Mouse (Mus musculus) adrenal gland, adult 8-10 months (tissue): ENCODE results near the gene Tax1bp3. TPM values are rescaled to one million over a fixed set of nuclear protein-coding genes. Genes with fewer than 3 reads are reported as not detected.

Source experiments
- DNase-seq: peaks from one replicate; pipeline ENCODE4 v3.0.0; 2022
- total RNA-seq, 4 experiments: library from RNA; stranded (reverse); gene quantifications; 2 replicates each; pipeline ENCODE4 v1.2.4; 2022

Tax1bp3 gene
- 100 to 1,000 TPM in 1 of 4 experiments, 10 to 100 TPM in 3; 61.0 to 105 (median 84.6) TPM for total RNA-seq

DNA sequence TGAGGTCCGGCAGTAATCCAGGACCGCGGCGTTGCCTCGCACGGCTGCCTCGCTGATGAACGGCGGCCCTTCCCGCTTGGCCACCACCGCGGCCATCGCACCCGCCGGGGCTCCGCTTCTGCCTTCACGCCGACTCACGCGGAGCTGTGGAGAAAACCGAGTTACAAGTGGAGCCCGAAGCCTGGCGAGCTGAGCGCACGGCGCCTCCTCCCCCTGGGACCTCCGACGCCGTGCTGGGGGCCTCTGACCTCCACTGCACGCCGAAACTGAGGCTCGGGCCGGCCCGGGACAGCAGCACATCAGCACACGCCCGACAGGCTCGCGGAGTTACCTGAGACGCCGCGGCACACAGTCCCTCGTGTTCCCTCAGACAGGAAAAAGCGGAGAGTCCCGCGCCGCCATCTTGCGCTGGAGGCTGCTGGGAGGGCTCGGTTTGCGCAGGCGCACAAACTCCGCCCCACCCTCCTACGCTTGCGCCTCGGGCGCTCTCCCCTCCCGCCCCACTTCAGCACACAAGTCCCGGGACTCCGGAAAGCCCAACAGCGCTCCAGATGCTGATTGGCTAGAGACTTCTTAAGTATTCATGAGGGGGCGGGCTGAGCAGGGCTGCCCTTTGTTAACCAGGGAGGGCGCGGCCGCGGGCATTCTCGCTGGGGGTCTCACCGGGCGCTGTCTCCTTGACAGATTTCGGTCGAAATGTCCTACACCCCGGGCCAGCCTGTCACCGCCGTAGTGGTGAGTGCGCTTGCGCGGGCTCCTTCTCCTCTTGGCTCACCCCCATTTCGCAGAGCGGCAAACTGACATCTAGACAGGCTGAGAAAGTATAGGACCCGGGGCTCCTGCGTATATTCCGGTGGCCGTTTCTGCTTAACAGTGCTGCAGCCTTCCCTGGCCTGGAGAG, at the start of gene Tax1bp3, which contains the start of gene Emc6:
Gene Tax1bp3, plus strand, starts transcription at position 476 of the 901 bp plus-strand sequence.
Gene Emc6, minus strand, starts transcription at position 430 of the 901 bp plus-strand sequence.
- peak; percentile 95 for DNase-seq

DNA sequence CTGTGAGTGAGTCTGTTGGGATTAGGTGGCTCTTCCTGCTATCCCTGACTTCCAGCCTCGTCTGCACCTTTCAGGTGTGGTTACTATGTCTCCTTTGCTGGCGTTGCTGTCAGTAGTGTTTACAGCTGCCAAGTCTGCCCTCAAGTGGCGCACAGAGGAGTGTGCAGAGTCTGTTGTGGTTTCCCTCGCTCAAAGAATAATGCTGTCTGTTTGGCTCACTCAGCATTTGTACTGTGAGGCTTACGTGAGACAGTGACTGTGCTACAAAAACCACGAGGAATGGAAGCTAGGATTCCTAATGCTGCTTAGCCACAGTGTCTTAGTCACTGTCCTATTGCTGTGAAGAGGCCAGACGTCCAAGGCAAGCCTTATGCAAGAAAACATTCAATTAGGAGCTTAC, 45.9 kb upstream of the Tax1bp3 start:
- no peak for DNase-seq

DNA sequence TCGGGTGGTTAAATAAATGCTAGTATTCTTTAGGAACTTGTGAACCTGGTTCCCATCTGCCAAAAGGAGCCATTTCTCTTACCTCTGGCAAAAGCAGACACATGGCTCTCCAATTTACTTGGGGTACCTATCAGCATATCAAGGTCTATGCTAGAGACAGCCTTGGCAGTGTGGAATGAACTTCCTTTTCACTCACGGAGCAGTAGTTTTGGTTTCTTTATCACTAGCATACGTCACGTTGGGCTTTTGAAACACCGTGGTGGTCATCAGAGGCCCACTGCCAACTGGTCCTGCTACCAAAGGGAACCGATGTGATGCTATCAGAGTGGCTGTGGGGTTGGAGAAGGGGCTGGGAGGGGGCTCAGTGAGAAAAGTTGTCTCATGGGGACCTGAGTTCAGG, 43.9 kb upstream of the Tax1bp3 start:
- DNase-seq = no peak

DNA sequence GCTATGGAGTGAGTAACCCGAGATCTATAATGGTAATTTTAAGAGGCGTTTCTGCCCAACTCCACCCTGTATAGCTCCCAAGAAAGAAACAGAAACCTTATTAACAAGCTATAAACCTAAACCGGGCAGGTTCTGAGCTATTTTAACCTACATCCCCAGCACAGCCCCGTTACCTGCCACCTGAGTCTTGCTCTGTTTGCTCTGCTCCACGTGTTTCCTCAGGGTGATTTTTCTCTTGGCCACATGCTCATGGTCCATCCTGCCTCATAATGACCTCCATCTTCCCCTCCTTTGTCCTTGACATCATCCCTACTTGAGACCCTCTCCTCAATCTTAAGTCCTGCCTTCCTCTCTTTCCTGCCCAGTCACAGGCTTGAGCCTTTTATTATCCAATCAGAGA, 42.7 kb upstream of the Tax1bp3 start:
- no peak for DNase-seq

DNA sequence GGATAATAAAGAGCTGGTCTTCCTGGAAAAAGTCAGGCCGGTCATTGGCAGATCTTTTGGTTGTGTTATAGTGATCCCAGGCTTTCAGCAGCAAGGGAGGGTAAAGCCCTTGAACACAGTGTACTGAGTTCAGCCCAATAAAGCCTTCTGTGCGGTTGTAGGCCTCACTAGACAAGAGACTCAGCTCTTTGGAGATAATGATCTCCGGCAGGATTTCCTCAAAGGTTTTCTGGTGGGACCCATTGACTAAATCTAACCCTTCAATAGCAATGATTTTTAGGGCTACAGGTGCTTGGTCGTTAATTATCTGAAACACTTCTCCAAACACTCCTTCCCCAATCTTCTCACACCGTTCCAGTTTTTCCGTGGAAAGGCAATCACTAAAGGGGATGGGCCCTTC, 40.3 kb upstream of the Tax1bp3 start:
- no peak for DNase-seq

DNA sequence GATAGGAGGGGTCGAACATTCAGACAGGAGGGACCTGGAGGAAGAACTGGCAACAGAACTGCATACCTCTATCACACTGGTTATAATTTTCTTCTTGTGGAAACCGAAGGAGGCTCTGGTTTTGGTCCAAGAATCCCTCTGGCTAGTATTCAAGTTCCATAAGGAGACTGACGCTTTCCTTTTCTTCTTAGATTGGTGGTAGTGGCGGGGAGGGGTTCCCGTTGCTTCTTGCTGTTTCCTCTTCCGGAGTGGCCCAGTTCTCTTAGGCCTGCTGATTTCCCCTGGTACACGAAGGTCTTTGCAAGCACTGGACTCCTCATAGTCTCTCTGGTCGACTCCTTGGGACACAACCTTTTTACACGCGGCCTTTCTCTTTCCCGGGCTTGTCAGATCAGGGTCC, 39.8 kb upstream of the Tax1bp3 start:
- DNase-seq = no peak

DNA sequence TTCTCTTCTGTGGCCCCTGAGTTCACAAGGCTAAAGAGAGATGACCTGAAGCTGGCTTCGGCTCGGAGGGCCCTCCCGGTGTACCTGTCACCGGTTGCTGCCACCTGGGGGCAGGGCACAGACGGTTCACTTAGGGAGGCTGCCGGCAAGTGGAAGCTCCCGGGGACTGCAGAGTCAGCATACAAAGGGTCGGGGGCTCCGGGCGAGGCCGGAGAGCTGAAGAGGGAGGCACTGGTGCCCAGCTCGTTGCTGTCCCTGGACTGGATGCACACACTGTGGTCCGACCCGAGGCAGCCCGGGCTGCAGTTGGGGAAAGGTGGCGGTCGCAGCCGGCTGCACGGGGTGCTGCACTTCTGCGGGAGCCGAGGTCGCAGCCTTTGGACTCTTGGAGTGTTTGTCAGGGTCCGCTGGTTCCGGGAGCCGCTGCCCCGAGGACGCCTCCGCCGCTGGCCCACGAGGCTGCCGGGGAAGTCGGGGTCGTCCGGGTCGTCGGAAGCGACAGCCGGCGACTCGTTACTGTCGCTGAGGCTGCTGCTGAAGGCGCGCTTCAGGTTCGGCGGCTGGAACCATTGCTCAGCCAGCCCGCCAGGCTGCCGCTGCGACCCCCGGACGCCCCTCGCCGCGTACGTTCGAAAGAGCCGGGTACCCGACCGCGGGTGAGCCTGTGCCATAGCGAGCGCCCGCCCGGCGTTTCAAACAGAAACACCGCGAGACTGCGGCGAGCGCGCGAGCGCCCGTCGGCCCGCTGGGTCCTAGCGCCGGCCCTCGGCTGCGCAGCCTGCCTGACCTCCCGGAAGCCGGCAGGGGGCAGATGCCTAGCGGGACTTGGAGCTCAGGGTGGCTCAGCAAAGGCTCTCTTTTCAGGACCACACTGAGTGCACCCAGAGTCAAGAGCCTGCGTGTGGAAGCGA, 39.0 kb upstream of the Tax1bp3 start, which contains the start of gene Haspin:
Gene Haspin, minus strand, starts transcription at position 704 of the 911 bp plus-strand sequence.
- peak; percentile 77 for DNase-seq

DNA sequence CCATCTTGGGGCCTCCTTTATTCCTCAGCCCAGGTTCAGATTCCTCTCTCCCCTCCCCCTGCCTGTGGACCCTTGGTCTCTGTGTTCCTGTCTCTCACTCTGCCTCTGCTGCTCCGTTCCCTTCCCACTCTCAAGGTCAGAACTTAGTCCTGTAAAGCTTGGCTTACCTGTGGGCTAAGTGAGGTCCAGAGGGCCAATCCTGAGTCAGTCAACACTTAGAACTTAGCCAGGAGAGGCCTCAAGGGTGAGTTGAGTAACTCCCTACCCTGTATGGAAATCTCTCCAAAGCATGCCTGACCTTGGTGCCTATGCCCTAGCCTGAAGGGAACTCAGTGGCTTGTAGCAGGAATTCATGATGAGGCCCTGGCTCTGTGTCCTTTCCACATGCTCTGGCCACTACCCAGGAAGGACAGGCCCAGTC, 32.6 kb upstream of the Tax1bp3 start:
- DNase-seq = peak; percentile 12

DNA sequence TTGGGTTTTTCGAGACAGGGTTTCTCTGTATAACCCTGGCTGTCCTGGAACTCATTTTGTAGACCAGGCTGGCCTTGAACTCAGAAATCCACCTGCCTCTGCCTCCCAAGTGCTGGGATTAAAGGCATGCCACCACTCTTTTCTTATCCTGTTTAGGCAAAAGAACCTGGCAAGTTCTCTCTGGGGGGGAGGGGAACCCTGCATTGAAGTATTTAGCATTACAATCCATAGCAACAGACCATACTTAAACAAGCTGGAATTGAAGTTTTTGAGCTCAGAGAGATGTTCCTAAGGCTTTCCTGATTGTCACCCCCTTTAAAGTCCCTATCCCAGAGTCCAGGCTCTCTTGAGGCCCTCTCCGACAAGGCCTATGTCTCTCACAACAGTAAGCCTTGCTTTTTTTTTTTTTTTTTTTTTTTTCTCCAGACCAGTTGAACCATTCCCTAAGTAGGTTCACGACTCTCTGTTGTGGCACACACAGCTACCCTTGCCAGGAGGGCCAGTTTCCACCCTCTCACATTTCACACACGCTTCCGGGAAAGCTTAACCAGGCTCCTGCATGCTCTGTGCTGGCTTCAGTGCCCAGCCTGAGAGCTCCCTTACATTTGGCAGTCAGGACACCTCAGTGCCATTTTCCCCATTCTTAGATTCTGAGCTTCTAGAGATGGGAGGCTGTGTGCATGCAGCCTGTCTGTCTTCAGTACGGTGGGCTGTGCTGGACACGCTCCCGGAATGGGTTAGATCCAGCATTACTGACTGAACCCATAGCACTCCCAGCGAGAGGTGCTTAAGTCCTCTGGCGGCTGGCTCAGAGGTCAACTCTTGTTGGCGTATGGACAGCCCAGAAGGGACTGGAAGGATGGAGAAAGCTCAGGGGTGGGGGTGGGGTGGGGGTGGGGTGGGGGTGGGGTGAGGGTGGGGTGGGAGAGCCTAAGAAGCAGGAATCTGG, 30.6 kb upstream of the Tax1bp3 start:
- DNase-seq = no peak

DNA sequence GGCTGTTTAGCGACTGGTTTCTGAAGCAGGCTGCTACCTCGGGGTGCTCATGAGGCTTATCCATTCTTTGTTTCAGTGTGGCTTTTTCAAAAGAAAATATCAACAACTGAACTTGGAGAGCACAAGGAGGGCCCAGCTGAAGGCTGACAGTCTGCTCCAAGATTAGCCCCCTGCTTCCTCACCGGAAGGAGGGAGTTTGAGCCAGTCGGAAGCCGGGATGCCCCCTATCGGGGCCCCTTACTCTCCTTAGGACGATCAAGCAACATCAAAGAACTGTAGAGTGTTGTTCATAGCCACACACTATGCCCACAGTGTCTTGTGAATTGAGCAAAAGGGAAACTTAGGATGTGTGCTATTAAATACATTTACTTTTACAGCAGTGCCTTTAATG, 29.9 kb upstream of the Tax1bp3 start:
- DNase-seq = no peak

DNA sequence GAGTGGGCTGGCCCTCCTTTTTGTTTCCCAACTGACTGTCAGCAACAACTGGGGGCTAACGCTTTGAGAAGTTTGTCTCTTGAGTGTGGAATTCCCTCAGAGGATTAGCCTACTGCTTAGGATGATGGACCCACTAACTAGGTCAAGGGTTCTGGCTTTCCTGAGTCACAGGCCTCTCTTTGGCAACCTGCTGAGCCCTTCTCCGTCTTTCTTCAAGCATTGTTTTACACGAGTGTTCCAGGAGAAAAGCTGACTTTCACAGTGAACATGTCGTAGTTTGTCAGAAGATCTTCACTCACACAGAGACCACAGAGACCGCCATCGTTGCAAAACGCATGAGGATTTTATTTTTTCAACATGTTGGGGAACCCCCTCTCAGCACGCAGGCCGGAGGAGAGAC, 28.7 kb upstream of the Tax1bp3 start:
- DNase-seq = peak; percentile 42

DNA sequence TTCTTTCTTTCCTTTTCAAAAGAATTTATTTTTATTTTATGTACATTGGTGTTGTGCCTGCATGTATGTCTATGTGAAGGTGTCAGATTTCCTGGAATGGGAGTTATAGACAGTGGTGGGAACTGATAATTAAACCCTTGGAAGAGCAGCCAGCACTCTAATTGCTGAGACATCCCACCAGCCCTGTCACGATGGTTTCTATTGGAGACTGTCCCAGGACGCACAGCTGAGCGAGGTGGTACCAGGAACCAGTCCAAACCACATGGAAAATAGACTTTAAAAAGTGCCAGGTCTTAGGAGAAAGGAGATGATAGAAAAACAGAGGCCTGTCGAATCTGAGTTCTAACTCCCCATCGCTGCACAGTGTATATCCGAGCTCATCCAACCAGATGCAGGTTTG, 21.8 kb upstream of the Tax1bp3 start:
- no peak for DNase-seq

DNA sequence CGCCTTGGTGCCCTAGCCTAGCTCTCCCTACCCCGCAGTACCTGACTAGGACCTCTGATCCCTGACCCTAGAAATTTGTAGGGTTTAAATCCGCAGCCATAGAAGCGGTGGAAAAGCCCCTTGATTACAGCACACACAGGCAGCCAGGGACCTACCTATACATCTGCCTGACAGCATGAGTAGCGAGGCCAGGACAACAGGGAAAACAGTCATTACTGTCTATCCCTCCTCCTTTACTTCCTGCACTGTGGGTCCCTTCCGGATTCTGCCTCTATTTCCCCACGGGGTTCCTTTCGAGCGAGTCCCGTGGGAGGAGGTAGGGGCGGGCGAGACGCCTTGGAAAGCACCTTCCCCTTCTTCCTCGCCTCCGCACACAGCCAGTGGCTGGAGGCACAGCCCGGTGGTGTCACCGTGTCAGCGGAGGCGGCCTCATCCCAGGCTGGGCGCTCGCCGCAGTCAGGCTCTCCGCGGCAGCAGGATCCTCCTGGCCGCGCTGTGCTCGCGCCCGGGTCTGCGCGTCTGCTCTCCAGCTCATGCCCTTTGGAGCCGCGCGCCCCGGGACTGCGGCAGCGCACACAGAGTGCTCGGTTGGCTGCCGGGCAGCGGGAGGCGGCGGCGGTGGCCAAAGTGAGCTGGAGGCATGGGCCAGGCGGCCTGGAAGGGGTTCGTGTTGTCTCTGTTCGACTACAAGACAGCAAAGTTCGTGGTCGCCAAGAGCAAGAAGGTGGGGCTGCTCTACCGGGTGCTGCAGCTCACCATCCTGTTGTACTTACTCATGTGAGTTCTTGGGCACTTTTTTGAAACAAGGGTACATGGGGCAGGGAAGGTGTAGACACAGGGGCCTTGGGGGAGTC, 16.7 kb upstream of the Tax1bp3 start, which contains the start of gene P2rx5:
Gene P2rx5, plus strand, starts transcription at position 465 of the 854 bp plus-strand sequence.
- no peak for DNase-seq

DNA sequence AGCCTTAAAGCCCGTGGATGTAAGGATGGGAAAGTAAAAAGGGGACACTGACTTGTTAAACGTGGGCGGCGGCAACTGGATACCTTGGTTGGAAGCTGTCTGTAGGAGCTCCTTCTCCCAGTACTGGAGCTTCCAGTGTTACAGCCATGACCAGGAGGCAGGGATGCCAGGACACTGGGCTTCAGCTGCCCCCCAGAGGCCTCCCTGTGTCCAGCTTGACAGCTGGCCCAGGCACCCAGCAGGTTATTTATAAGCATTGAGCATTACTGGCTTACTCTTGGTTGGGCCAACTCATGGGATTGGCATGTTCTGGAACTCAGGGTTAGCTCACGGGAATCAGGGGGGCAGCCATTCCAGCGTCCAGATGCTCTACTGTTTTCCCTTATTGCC, 16.1 kb upstream of the Tax1bp3 start:
- no peak for DNase-seq

DNA sequence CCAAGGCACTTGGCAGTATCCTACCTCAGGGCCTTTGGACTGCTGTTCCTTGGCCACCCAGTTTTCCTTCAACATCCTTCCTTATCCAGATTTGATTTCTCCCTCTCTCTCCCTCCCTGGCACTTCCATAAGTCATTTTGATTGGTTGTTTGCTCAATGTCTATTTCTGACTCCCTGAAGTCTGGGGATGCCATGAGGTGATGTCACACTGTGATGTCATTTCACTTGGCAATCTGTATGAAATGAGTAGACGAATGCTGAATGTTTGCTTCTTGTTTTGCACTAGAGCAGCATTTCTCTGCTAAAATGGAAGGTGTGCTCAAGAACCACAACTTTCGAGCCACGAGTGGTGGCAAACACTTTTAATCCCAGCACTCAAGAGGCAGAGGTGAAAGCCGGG, 15.3 kb upstream of the Tax1bp3 start:
- no peak for DNase-seq

DNA sequence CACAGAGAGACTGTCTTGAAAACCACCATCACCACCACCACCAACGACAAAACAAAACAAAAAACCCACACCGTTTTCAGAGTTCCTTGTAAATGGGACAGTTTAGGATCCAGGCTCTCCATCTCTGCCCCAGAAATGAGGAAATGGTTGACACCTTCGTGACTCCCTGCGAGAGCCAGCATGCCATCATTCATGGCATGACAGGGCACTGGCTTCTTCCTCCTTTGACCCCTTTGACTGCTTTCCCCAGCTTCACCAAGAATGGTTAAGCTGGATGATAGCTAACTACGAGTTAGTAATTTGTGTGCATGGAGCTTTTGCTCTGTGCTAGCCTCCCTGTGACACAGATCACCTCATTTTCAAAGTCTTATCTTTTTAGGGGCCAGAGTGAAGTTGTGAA, 14.6 kb upstream of the Tax1bp3 start:
- no peak for DNase-seq

DNA sequence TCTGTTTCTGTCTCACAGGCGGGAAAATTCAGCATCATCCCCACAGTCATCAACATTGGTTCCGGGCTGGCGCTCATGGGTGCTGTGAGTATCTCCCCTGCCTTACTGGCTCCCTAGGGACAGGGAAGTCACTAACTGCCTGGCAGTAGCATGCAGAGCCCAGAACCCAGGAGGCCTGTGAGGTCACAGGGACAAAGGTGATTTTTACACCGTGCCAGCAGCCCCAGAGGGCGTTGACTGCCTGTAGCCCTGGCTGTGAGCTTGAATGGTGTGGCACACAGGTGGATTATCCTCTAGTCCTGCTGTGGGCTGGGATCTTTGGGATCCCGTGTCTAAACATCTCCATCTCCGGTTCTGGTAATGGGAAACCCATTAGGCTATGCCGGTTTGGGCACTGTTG, 8.8 kb upstream of the Tax1bp3 start:
- no peak for DNase-seq

DNA sequence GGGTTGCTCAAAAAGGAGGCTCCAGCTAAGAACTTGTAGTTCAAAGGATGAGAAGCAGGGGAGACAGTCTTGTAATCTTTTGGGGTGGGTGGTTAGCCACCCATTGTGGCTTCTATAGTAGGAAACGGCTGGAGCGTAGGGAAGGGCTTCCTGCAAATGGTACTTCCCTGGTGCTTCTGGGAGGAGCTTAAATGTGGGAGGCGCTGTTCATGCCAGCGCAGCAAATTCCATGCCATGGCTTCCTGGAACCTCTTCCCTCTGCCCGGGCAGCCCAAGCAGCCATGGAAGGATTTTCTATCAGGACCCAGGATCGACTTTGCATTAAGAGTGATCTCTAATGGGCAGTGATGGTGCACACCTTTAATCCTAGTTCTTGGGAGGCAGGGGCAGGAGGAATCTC, 8.3 kb upstream of the Tax1bp3 start:
- DNase-seq = no peak

DNA sequence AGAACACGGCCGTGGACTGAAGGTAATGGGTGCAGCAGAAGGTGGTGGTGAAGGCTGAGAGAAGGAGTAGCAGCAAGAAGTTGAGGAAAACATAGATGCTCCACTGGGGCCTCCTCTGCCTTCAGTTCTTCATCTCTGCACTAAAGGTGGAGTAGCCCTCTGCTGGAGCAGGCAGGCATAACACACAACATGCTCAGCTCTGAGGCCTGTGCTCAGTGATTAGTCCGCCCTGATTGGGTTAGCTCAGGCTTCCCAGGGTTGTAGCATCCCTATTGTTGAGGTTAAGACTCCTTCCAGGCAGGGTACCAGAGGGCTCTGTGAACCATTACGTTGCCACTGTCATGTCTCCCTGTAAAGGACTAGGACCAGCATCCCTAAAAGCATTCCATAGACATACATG, 7.7 kb upstream of the Tax1bp3 start:
- no peak for DNase-seq

DNA sequence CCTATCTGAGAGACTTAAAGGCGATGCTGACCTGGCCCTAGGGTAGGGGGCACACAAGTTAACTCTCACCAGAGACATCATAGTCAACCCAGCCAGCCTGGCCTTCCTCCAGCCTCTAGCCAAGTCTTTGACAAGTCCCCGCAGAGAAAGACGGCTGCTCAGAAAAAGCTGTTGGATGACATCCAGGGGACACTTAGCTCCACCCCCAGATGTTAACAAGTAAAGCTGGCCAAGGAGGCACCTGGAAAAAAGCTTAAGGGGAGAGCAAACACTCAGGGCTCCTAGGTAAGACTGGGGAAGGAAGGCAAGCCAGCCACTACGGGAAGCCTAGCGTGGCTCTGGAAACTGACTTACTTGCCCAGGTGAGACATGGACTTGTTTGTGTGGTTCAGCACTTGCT, 4.7 kb upstream of the Tax1bp3 start:
- no peak for DNase-seq

DNA sequence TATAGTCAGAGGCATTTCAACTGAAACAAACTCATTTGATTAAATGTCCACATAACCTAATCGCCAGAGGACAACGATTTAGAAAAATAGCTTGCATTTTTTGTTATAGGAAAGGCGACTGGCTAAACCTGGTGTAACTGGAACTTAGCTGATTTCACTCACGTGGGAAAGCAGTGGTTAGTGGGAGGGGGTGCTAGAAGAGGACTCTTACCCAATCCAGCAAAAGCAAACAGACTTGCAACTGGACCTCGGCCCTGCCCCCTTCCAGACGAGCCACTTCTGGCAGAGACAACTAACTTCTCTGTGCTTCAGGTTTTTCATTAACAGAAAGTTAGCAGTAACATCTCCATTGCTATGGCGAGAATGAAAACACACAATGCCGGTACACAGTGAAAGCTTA, 1.3 kb upstream of the Tax1bp3 start:
- peak; percentile 30 for DNase-seq
